ENCODE assay signal across 20 mouse cellular contexts in the genomic region with DNA sequence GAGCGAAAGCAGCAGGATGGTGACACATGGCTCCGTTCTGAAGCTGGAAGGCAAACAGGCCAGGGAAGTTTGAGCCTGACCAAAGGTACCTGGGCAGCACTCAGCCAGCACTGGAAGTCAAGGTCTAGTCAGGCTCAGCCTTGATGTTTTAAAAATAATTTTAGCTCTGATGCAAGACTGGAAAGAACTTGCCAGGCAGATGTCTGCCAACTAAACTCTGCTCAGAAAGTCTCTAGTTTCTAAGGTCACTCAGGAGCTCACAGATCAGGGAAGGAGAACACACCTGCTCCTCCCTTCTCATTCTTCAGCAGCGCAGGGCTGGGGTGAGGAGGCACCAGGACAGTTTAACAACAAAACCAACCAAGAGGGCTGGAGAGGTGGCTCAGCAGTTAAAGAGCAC. TPM values are rescaled to one million over a fixed set of nuclear protein-coding genes. Genes with fewer than 3 reads are reported as not detected.
A peak's percentile ranks its signal among the peaks of the same experiment; 100 is the strongest.
DNase-seq lines count a peak whose midpoint lies in the region; ATAC-seq and TF ChIP-seq lines count a peak whose summit lies in the region.
"Had no signal": no experiment of that assay in that cellular context is flagged by ENCODE, and none has a peak within 500 bp of the region (broad histone marks: within the 10 kb centered on the region; RNA-seq: fewer than 3 reads in every experiment).

No protein-coding gene starts in this region.

- WGBS in heart, adult 2 months, result 73% methylated on average over 3 of the region's 3 CpGs
- 99% methylated on average over 3 of the region's 3 CpGs for WGBS in midbrain, embryonic 11.5 days
- 97% methylated on average over 3 of the region's 3 CpGs for WGBS in midbrain, embryonic 15.5 days
- WGBS in cerebellum, adult 2 months, result 96% methylated on average over 3 of the region's 3 CpGs

- no peaks in the 10 kb centered on the region for H3K79me2 ChIP-seq in heart, adult 2 months (replicated peaks; ENCODE audit: control insufficient read depth, insufficient read depth, low read length)

- peak overlapping the region; percentile 27 for H3K4me3 ChIP-seq in heart, adult 2 months
- no peak overlapping the region for H3K4me3 ChIP-seq in midbrain, embryonic 11.5 days (ENCODE audit: low read depth, low read length)
- H3K4me3 ChIP-seq in midbrain, embryonic 15.5 days, result no peak overlapping the region
- no peak overlapping the region for H3K4me3 ChIP-seq in cerebellum, adult 2 months (replicated peaks; ENCODE audit: insufficient read depth, low read depth, low read length)
- H3K4me3 ChIP-seq: erythroblast, embryonic 14.5 days; limb, embryonic 13.5 days had no signal

- peaks cover 2% of the 10 kb centered on the region for H3K4me1 ChIP-seq in heart, adult 2 months (ENCODE audit: control insufficient read depth, insufficient read depth, low read length)
- H3K4me1 ChIP-seq in midbrain, embryonic 11.5 days (ENCODE audit: control insufficient read depth, insufficient read depth, low read length), result no peaks in the 10 kb centered on the region
- no peaks in the 10 kb centered on the region for H3K4me1 ChIP-seq in midbrain, embryonic 15.5 days
- H3K4me1 ChIP-seq in cerebellum, adult 2 months (ENCODE audit: control insufficient read depth, insufficient read depth, low read length), result 0 out of 2 replicates have a peak, but pooled peaks cover 3% of the 10 kb centered on the region
- H3K4me1 ChIP-seq: limb, embryonic 13.5 days had no signal

- DNase-seq in heart, adult 2 months, result peak; percentile 44 to 52
- DNase-seq in heart, postnatal 36 days, result no peak
- peak; percentile 2 for DNase-seq in midbrain, embryonic 11.5 days (ENCODE audit: low spot score, missing footprints)
- peak; percentile 39 to 67 for DNase-seq in heart, postnatal 10 days
- DNase-seq in cerebellum, adult 2 months, result no peak
- DNase-seq in layer of hippocampus, adult 9-10 months (ENCODE audit: low spot score), result no peak
- DNase-seq: cerebellum, adult 9-10 months; lung, embryonic 14.5 days had no signal

- TF ChIP-seq POLR2A in heart, adult 2 months (IDR thresholded peaks at IDR 0.05; ENCODE audit: insufficient read depth, low read depth, low read length), result peak; percentile 55; the same call in 1 of the 2 replicates
- TF ChIP-seq POLR2A in cerebellum, adult 2 months (IDR thresholded peaks at IDR 0.05; ENCODE audit: borderline replicate concordance, insufficient read depth, low read length), result no peak

- H3K27me3 ChIP-seq in heart, adult 2 months (ENCODE audit: control insufficient read depth, insufficient read depth, low read length), result no peaks in the 10 kb centered on the region
- no peaks in the 10 kb centered on the region for H3K27me3 ChIP-seq in midbrain, embryonic 11.5 days (ENCODE audit: control insufficient read depth, insufficient read depth, low read length)
- H3K27me3 ChIP-seq in midbrain, embryonic 15.5 days (replicated peaks), result no peaks in the 10 kb centered on the region; the same call in 1 of the 2 replicates
- no peaks in the 10 kb centered on the region for H3K27me3 ChIP-seq in cerebellum, adult 2 months (ENCODE audit: control insufficient read depth, insufficient read depth, low read length)
- H3K27me3 ChIP-seq: limb, embryonic 13.5 days had no signal

- TF ChIP-seq CTCF in heart, adult 2 months (IDR thresholded peaks at IDR 0.05), result no peak
- no peak for TF ChIP-seq CTCF in cerebellum, adult 2 months (IDR thresholded peaks at IDR 0.05; ENCODE audit: borderline replicate concordance, insufficient read depth, low read depth, low read length)

- ATAC-seq in midbrain, embryonic 11.5 days (ENCODE audit: low FRiP score), result no peak
- ATAC-seq in midbrain, embryonic 15.5 days (replicated peaks), result no peak
- ATAC-seq: hindbrain, postnatal 0 days had no signal

- intact Hi-C loops in heart, adult 2 months (cut with DNase I), result no loop called here
- intact Hi-C loops in heart, postnatal 36 days (cut with DNase I), result no loop called here
- intact Hi-C loops in heart, postnatal 10 days (cut with DNase I), result no loop called here

- peak overlapping the region; percentile 52 for H3K9ac ChIP-seq in heart, adult 2 months (ENCODE audit: low read depth, low read length)
- H3K9ac ChIP-seq in midbrain, embryonic 11.5 days (ENCODE audit: low read length), result no peak overlapping the region
- H3K9ac ChIP-seq in midbrain, embryonic 15.5 days, result no peak overlapping the region
- H3K9ac ChIP-seq: limb, embryonic 13.5 days; lung, embryonic 14.5 days had no signal

- TF ChIP-seq EP300 in heart, adult 2 months (IDR thresholded peaks at IDR 0.05; ENCODE audit: insufficient read depth, low read depth, low read length), result 0 out of 2 replicates have a peak, but pooled peaks have one; percentile 32

- H3K36me3 ChIP-seq in heart, adult 2 months (ENCODE audit: control insufficient read depth, insufficient read depth, low read length), result peaks cover 19% of the 10 kb centered on the region
- peaks cover 13% of the 10 kb centered on the region for H3K36me3 ChIP-seq in midbrain, embryonic 11.5 days (ENCODE audit: control insufficient read depth, insufficient read depth, low read length)
- peaks cover 6% of the 10 kb centered on the region; the same call in 1 of the 2 replicates for H3K36me3 ChIP-seq in midbrain, embryonic 15.5 days (replicated peaks)

- H3K9me3 ChIP-seq in midbrain, embryonic 11.5 days (ENCODE audit: control insufficient read depth, low read length), result no peaks in the 10 kb centered on the region
- H3K9me3 ChIP-seq in midbrain, embryonic 15.5 days, result no peaks in the 10 kb centered on the region
- H3K9me3 ChIP-seq: G1E; limb, embryonic 13.5 days had no signal

- peak overlapping the region; percentile 89 for H3K27ac ChIP-seq in heart, adult 2 months
- H3K27ac ChIP-seq in midbrain, embryonic 11.5 days (ENCODE audit: low read depth, low read length), result no peak overlapping the region
- H3K27ac ChIP-seq in midbrain, embryonic 15.5 days, result no peak overlapping the region
- H3K27ac ChIP-seq in cerebellum, adult 2 months (ENCODE audit: insufficient read depth, low read length), result no peak overlapping the region
- H3K27ac ChIP-seq: hindbrain, postnatal 0 days; limb, embryonic 13.5 days had no signal

- H3K4me2 ChIP-seq in midbrain, embryonic 11.5 days, result no peak overlapping the region
- H3K4me2 ChIP-seq in midbrain, embryonic 15.5 days, result no peak overlapping the region
- H3K4me2 ChIP-seq: limb, embryonic 13.5 days; lung, embryonic 14.5 days had no signal

RNA-seq across cellular contexts. Expression of a gene that starts 25.8 kb away (rescaled TPM):
- total RNA-seq in heart, adult 2 months (2021), result 10 to 100 TPM; 34.3 to 45.7 TPM
- polyA plus RNA-seq in heart, adult 2 months (2012; rRNA removed), result 98.9 and 139 TPM in 2 replicates
- total RNA-seq in heart, postnatal 36 days (2021), result 10 to 100 TPM; 36.4 to 39.9 TPM
- 308 and 312 TPM in 2 replicates for polyA plus RNA-seq in midbrain, embryonic 11.5 days (2014; fragmentation: Nextera tagmentation; extraction: Ambion mirVana)
- 386 and 393 TPM in 2 replicates for polyA plus RNA-seq in midbrain, embryonic 15.5 days (2015; fragmentation: Nextera tagmentation; extraction: Ambion mirVana)
- total RNA-seq in heart, postnatal 10 days (2021), result 10 to 100 TPM; 69.9 to 74.6 TPM
- 238 and 258 TPM in 2 replicates for polyA plus RNA-seq in cerebellum, adult 2 months (2012; rRNA removed)

RNA-seq across cellular contexts. Expression of a gene that starts 32.6 kb away (rescaled TPM):
- total RNA-seq in heart, adult 2 months (2021), result 10 to 100 TPM; 54.4 to 63.2 TPM
- 52.2 and 73.7 TPM in 2 replicates for polyA plus RNA-seq in heart, adult 2 months (2012; rRNA removed)
- 10 to 100 TPM; 49.1 to 50.9 TPM for total RNA-seq in heart, postnatal 36 days (2021)
- polyA plus RNA-seq in midbrain, embryonic 11.5 days (2014; fragmentation: Nextera tagmentation; extraction: Ambion mirVana), result 26.6 and 27.1 TPM in 2 replicates
- 18.7 and 19.2 TPM in 2 replicates for polyA plus RNA-seq in midbrain, embryonic 15.5 days (2015; fragmentation: Nextera tagmentation; extraction: Ambion mirVana)
- total RNA-seq in heart, postnatal 10 days (2021), result 10 to 100 TPM; 29.9 to 32.0 TPM
- polyA plus RNA-seq in cerebellum, adult 2 months (2012; rRNA removed), result 24.8 and 25.2 TPM in 2 replicates

RNA-seq across cellular contexts. Expression of a gene that starts 48.5 kb away (rescaled TPM):
- total RNA-seq in heart, adult 2 months (2021), result not detected
- polyA plus RNA-seq in heart, adult 2 months (2012; rRNA removed), result not detected in 2 replicates
- total RNA-seq in heart, postnatal 36 days (2021), result not detected
- polyA plus RNA-seq in midbrain, embryonic 11.5 days (2014; fragmentation: Nextera tagmentation; extraction: Ambion mirVana), result not detected in 2 replicates
- polyA plus RNA-seq in midbrain, embryonic 15.5 days (2015; fragmentation: Nextera tagmentation; extraction: Ambion mirVana), result not detected in 2 replicates
- not detected for total RNA-seq in heart, postnatal 10 days (2021)
- not detected in 2 replicates for polyA plus RNA-seq in cerebellum, adult 2 months (2012; rRNA removed)
- total RNA-seq: hindbrain, postnatal 0 days; left cerebral cortex, adult 18-20 months; megakaryocyte progenitor cell, adult 5-6 weeks had no signal
- polyA plus RNA-seq: erythroblast, embryonic 14.5 days; G1E; heart, embryonic 14.5 days; hindbrain, postnatal 0 days; limb, embryonic 13.5 days; lung, embryonic 14.5 days; neural tube, embryonic 14.5 days; spleen, adult 2 months; testis, adult 2 months; urinary bladder, adult 2 months had no signal

RNA-seq across cellular contexts. Expression of a gene that starts 52.0 kb away (rescaled TPM):
- 1 to 10 TPM; 1.6 to 2.1 TPM for total RNA-seq in heart, adult 2 months (2021)
- polyA plus RNA-seq in heart, adult 2 months (2012; rRNA removed), result 3.3 and 6.9 TPM in 2 replicates
- 1 to 10 TPM; 1.6 to 1.9 TPM for total RNA-seq in heart, postnatal 36 days (2021)
- polyA plus RNA-seq in midbrain, embryonic 11.5 days (2014; fragmentation: Nextera tagmentation; extraction: Ambion mirVana), result 3.0 and 4.7 TPM in 2 replicates
- 17.2 and 19.1 TPM in 2 replicates for polyA plus RNA-seq in midbrain, embryonic 15.5 days (2015; fragmentation: Nextera tagmentation; extraction: Ambion mirVana)
- 1 to 10 TPM; 2.0 to 2.3 TPM for total RNA-seq in heart, postnatal 10 days (2021)
- 14.8 and 15.0 TPM in 2 replicates for polyA plus RNA-seq in cerebellum, adult 2 months (2012; rRNA removed)

RNA-seq across cellular contexts. Expression of a gene that starts 59.5 kb away (rescaled TPM):
- total RNA-seq in heart, adult 2 months (2021), result 1 to 10 TPM; 4.1 to 5.8 TPM
- polyA plus RNA-seq in heart, adult 2 months (2012; rRNA removed), result 9.0 and 19.2 TPM in 2 replicates
- 1 to 10 TPM; 3.1 to 4.6 TPM for total RNA-seq in heart, postnatal 36 days (2021)
- polyA plus RNA-seq in midbrain, embryonic 11.5 days (2014; fragmentation: Nextera tagmentation; extraction: Ambion mirVana), result 4.3 and 4.7 TPM in 2 replicates
- 2.1 and 2.8 TPM in 2 replicates for polyA plus RNA-seq in midbrain, embryonic 15.5 days (2015; fragmentation: Nextera tagmentation; extraction: Ambion mirVana)
- total RNA-seq in heart, postnatal 10 days (2021), result 1 to 10 TPM; 3.4 to 6.5 TPM
- polyA plus RNA-seq in cerebellum, adult 2 months (2012; rRNA removed), result 2.6 and 2.8 TPM in 2 replicates
- total RNA-seq: hindbrain, postnatal 0 days had no signal

Comparison
In these comparisons a context has a peak if more than half of its experiments do, and no peak if none do; other contexts are left out.
1. DNase-seq: peak in heart, adult 2 months (2 of 2), midbrain, embryonic 11.5 days (single experiment) and heart, postnatal 10 days (2 of 2); none in heart, postnatal 36 days (0 of 2), cerebellum, adult 2 months (0 of 2) and layer of hippocampus, adult 9-10 months (single experiment).